26 mouse cellular contexts compared by ENCODE assay signal in genomic region chr2:18958044-18958443, GRCm38 (mm10). TPM values are rescaled to one million over a fixed set of nuclear protein-coding genes. Genes with fewer than 3 reads are reported as not detected.
DNase-seq lines count a peak whose midpoint lies in the region; ATAC-seq and TF ChIP-seq lines count a peak whose summit lies in the region.
"Had no signal": no experiment of that assay in that cellular context is flagged by ENCODE, and none has a peak within 500 bp of the region (broad histone marks: within the 10 kb centered on the region; RNA-seq: fewer than 3 reads in every experiment).

No protein-coding gene starts in this region.

- H3K9me3 ChIP-seq in heart, postnatal 0 days (replicated peaks; ENCODE audit: control insufficient read depth, low read length): no peaks in the 10 kb centered on the region
- no peaks in the 10 kb centered on the region for H3K9me3 ChIP-seq in heart, embryonic 10.5 days
- no peaks in the 10 kb centered on the region for H3K9me3 ChIP-seq in intestine, postnatal 0 days (ENCODE audit: control insufficient read depth)
- H3K9me3 ChIP-seq: embryonic facial prominence, embryonic 12.5 days; forebrain, embryonic 13.5 days; hindbrain, embryonic 12.5 days; limb, embryonic 10.5 days; liver, embryonic 15.5 days; stomach, embryonic 15.5 days had no signal

- H3K9ac ChIP-seq in heart, postnatal 0 days (replicated peaks; ENCODE audit: low read depth, low read length): no peak overlapping the region
- H3K9ac ChIP-seq in intestine, postnatal 0 days (ENCODE audit: low read depth, low read length): no peak overlapping the region
- H3K9ac ChIP-seq: embryonic facial prominence, embryonic 12.5 days; forebrain, embryonic 13.5 days; hindbrain, embryonic 12.5 days; liver, embryonic 15.5 days; stomach, embryonic 15.5 days had no signal

- no peak for TF ChIP-seq CTCF in heart, postnatal 0 days (IDR thresholded peaks at IDR 0.05; ENCODE audit: low read depth)
- TF ChIP-seq CTCF in intestine, postnatal 0 days (IDR thresholded peaks at IDR 0.05; ENCODE audit: low read depth): no peak

- H3K4me3 ChIP-seq in heart, postnatal 0 days (ENCODE audit: low read depth, low read length): no peak overlapping the region
- H3K4me3 ChIP-seq in heart, embryonic 10.5 days: no peak overlapping the region
- no peak overlapping the region for H3K4me3 ChIP-seq in intestine, postnatal 0 days (ENCODE audit: low read depth, low read length)
- H3K4me3 ChIP-seq: embryonic facial prominence, embryonic 12.5 days; erythroblast, embryonic 14.5 days; forebrain, embryonic 13.5 days; hindbrain, embryonic 12.5 days; left cerebral cortex, adult 2 months; limb, embryonic 10.5 days; liver, embryonic 15.5 days; myocyte; stomach, embryonic 15.5 days had no signal

- no peak for TF ChIP-seq EP300 in heart, postnatal 0 days (IDR thresholded peaks at IDR 0.05; ENCODE audit: low read depth)

- peak overlapping the region; percentile 51; the same call in 1 of the 2 replicates for H3K4me2 ChIP-seq in heart, postnatal 0 days (ENCODE audit: low read depth, low read length)
- H3K4me2 ChIP-seq in intestine, postnatal 0 days (replicated peaks; ENCODE audit: low read depth): no peak overlapping the region
- H3K4me2 ChIP-seq: embryonic facial prominence, embryonic 12.5 days; forebrain, embryonic 13.5 days; hindbrain, embryonic 12.5 days; stomach, embryonic 15.5 days had no signal

- ATAC-seq in CD4-positive, CD25-positive, alpha-beta regulatory T cell, adult 4 months: no peak
- no peak for ATAC-seq in heart, postnatal 0 days (ENCODE audit: insufficient read depth, low read depth)
- no peak for ATAC-seq in intestine, postnatal 0 days
- ATAC-seq: forebrain, embryonic 13.5 days; lung, postnatal 0 days had no signal

- H3K27ac ChIP-seq in heart, postnatal 0 days (ENCODE audit: low read depth): no peak overlapping the region
- H3K27ac ChIP-seq in heart, embryonic 10.5 days: no peak overlapping the region
- H3K27ac ChIP-seq in intestine, postnatal 0 days (ENCODE audit: low read depth, low read length): no peak overlapping the region
- H3K27ac ChIP-seq: embryonic facial prominence, embryonic 12.5 days; forebrain, embryonic 13.5 days; hindbrain, embryonic 12.5 days; left cerebral cortex, adult 2 months; limb, embryonic 10.5 days; liver, embryonic 15.5 days; stomach, embryonic 15.5 days had no signal

- H3K36me3 ChIP-seq in heart, postnatal 0 days (replicated peaks; ENCODE audit: control insufficient read depth, insufficient read depth, low read length): no peaks in the 10 kb centered on the region
- H3K36me3 ChIP-seq in heart, embryonic 10.5 days: no peaks in the 10 kb centered on the region
- no peaks in the 10 kb centered on the region for H3K36me3 ChIP-seq in intestine, postnatal 0 days (ENCODE audit: control insufficient read depth, insufficient read depth)
- H3K36me3 ChIP-seq: embryonic facial prominence, embryonic 12.5 days; hindbrain, embryonic 12.5 days; limb, embryonic 10.5 days; liver, embryonic 15.5 days; stomach, embryonic 15.5 days had no signal

- WGBS in heart, postnatal 0 days: 75% methylated on average over 9 of the region's 9 CpGs
- WGBS in heart, embryonic 10.5 days: 81% methylated on average over 9 of the region's 9 CpGs
- WGBS in intestine, postnatal 0 days: 92% methylated on average over 9 of the region's 9 CpGs

- peaks cover 28% of the 10 kb centered on the region for H3K4me1 ChIP-seq in heart, postnatal 0 days (ENCODE audit: control insufficient read depth, insufficient read depth)
- H3K4me1 ChIP-seq in heart, embryonic 10.5 days: peaks cover 46% of the 10 kb centered on the region
- no peaks in the 10 kb centered on the region for H3K4me1 ChIP-seq in intestine, postnatal 0 days (replicated peaks; ENCODE audit: control insufficient read depth, insufficient read depth, low read length)
- H3K4me1 ChIP-seq: stomach, embryonic 15.5 days had no signal

- H3K27me3 ChIP-seq in heart, postnatal 0 days (ENCODE audit: control insufficient read depth, insufficient read depth, low read length): no peaks in the 10 kb centered on the region
- H3K27me3 ChIP-seq in heart, embryonic 10.5 days (ENCODE audit: insufficient read depth, poor library complexity, severe bottlenecking): no peaks in the 10 kb centered on the region
- H3K27me3 ChIP-seq in intestine, postnatal 0 days (replicated peaks; ENCODE audit: control insufficient read depth, insufficient read depth, low read length): no peaks in the 10 kb centered on the region
- H3K27me3 ChIP-seq: embryonic facial prominence, embryonic 12.5 days; forebrain, embryonic 13.5 days; hindbrain, embryonic 12.5 days; liver, embryonic 15.5 days; stomach, embryonic 15.5 days had no signal

- DNase-seq in CD4-positive, CD25-positive, alpha-beta regulatory T cell, adult 2 months (ENCODE audit: low read depth, low spot score): peak; percentile 50
- no peak for DNase-seq in heart, postnatal 0 days (ENCODE audit: low spot score)
- DNase-seq in heart, embryonic 10.5 days (ENCODE audit: low spot score): no peak
- peak; percentile 46 for DNase-seq in thymus, postnatal 4 days
- no peak for DNase-seq in thymus, postnatal 0 days (ENCODE audit: low spot score)
- DNase-seq in layer of hippocampus, postnatal 10 days (ENCODE audit: low spot score in 2 of 2): no peak
- DNase-seq: adrenal gland, adult 2 months; cerebellum, adult 9-10 months; gastrocnemius, postnatal 10 days; heart, adult 18-20 months; kidney, adult 8-10 months; kidney, postnatal 25 days; midbrain, embryonic 14.5 days; spleen, adult 18-20 months had no signal

RNA-seq across cellular contexts. Expression of gene Pip4k2a, which starts 39.9 kb away (rescaled TPM):
- 10 to 100 TPM; 23.7 to 25.2 TPM for polyA plus RNA-seq in CD4-positive, CD25-positive, alpha-beta regulatory T cell, adult 4 months (2017; shearing (Covaris generic))
- 1.3 and 2.3 TPM in 2 replicates for total RNA-seq in heart, postnatal 0 days (2014; rRNA removed; ENCODE audit: low replicate concordance)
- 2.7 and 4.3 TPM in 2 replicates for polyA plus RNA-seq in heart, postnatal 0 days (2015; fragmentation: Nextera tagmentation; extraction: Ambion mirVana)
- polyA plus RNA-seq in heart, embryonic 10.5 days (2016; fragmentation: Nextera tagmentation; extraction: Ambion mirVana): 7.4 and 12.0 TPM in 2 replicates
- 51.2 and 53.7 TPM in 2 replicates for polyA plus RNA-seq in thymus, postnatal 0 days (2015; fragmentation: Nextera tagmentation; extraction: Ambion mirVana)
- 10 to 100 TPM; 27.1 to 29.8 TPM for total RNA-seq in layer of hippocampus, postnatal 10 days (2021)
- 12.0 and 12.8 TPM in 2 replicates for polyA plus RNA-seq in intestine, postnatal 0 days (2015; fragmentation: Nextera tagmentation; extraction: Ambion mirVana)

RNA-seq across cellular contexts. Expression of gene 4930426L09Rik, which starts 40.1 kb away (rescaled TPM):
- under 1 TPM; 0.30 to 0.57 TPM for polyA plus RNA-seq in CD4-positive, CD25-positive, alpha-beta regulatory T cell, adult 4 months (2017; shearing (Covaris generic))
- total RNA-seq in heart, postnatal 0 days (2014; rRNA removed; ENCODE audit: low replicate concordance): 4.1 TPM in 1 of 2 replicates, not detected in the other
- polyA plus RNA-seq in heart, postnatal 0 days (2015; fragmentation: Nextera tagmentation; extraction: Ambion mirVana): 0.08 and 0.36 TPM in 2 replicates
- 0.18 and 0.38 TPM in 2 replicates for polyA plus RNA-seq in heart, embryonic 10.5 days (2016; fragmentation: Nextera tagmentation; extraction: Ambion mirVana)
- 1.0 and 1.4 TPM in 2 replicates for polyA plus RNA-seq in thymus, postnatal 0 days (2015; fragmentation: Nextera tagmentation; extraction: Ambion mirVana)
- 1 to 10 TPM in 1 of 2 experiments, under 1 TPM in 1; 0.54 to 1.1 TPM for total RNA-seq in layer of hippocampus, postnatal 10 days (2021)
- 0.27 and 0.47 TPM in 2 replicates for polyA plus RNA-seq in intestine, postnatal 0 days (2015; fragmentation: Nextera tagmentation; extraction: Ambion mirVana)
- total RNA-seq: heart, adult 18-20 months had no signal
- polyA plus RNA-seq: erythroblast, embryonic 14.5 days had no signal

Comparison
In these comparisons a context has a peak if more than half of its experiments do, and no peak if none do; other contexts are left out.
1. DNase-seq: peak in CD4-positive, CD25-positive, alpha-beta regulatory T cell, adult 2 months (single experiment) and thymus, postnatal 4 days (single experiment); none in heart, postnatal 0 days (single experiment), heart, embryonic 10.5 days (single experiment), thymus, postnatal 0 days (single experiment) and layer of hippocampus, postnatal 10 days (0 of 2).